Comparison of ENCODE assay signal across 26 mouse cellular contexts in genomic region chr1:23178335-23178974, GRCm38 (mm10).
DNase-seq lines count a peak whose midpoint lies in the region; ATAC-seq and TF ChIP-seq lines count a peak whose summit lies in the region.
"Had no signal": no experiment of that assay in that cellular context is flagged by ENCODE, and none has a peak within 500 bp of the region (broad histone marks: within the 10 kb centered on the region; RNA-seq: fewer than 3 reads in every experiment).

No protein-coding gene starts in this region.

- DNase-seq in forebrain, embryonic 14.5 days (ENCODE audit: low spot score): peak; percentile 4
- DNase-seq in lung, postnatal 25 days (ENCODE audit: low spot score): no peak
- peak; percentile 14 for DNase-seq in ES-CJ7 (ENCODE audit: low read depth, low spot score)
- peak; percentile 2 for DNase-seq in ZHBTc4 (ENCODE audit: low read depth, low spot score)
- DNase-seq in embryonic facial prominence, embryonic 10.5 days (ENCODE audit: low spot score): no peak
- no peak for DNase-seq in heart, adult 2 months
- DNase-seq: adrenal gland, postnatal 10 days; adrenal gland, postnatal 36 days; cerebellum, adult 18-20 months; cerebellum, adult 9-10 months; cerebellum, postnatal 14 days; forebrain, postnatal 0 days; gastrocnemius, postnatal 25 days; heart, postnatal 36 days had no signal

- TF ChIP-seq EP300 in heart, adult 2 months (IDR thresholded peaks at IDR 0.05; ENCODE audit: insufficient read depth, low read depth, low read length): no peak

- H3K9ac ChIP-seq in forebrain, embryonic 14.5 days (ENCODE audit: low read length): no peak overlapping the region
- H3K9ac ChIP-seq in forebrain, embryonic 16.5 days (replicated peaks; ENCODE audit: low read depth, low read length): no peak overlapping the region
- H3K9ac ChIP-seq in lung, embryonic 15.5 days: no peak overlapping the region
- H3K9ac ChIP-seq in heart, adult 2 months (ENCODE audit: low read depth, low read length): no peak overlapping the region
- H3K9ac ChIP-seq: embryonic facial prominence, embryonic 12.5 days; embryonic facial prominence, embryonic 15.5 days; forebrain, embryonic 12.5 days; forebrain, postnatal 0 days; hindbrain, embryonic 13.5 days; intestine, embryonic 15.5 days had no signal

- H3K4me3 ChIP-seq in forebrain, embryonic 14.5 days (ENCODE audit: low read depth, low read length): no peak overlapping the region
- no peak overlapping the region for H3K4me3 ChIP-seq in forebrain, embryonic 16.5 days (replicated peaks; ENCODE audit: low read length)
- no peak overlapping the region for H3K4me3 ChIP-seq in lung, embryonic 15.5 days
- no peak overlapping the region for H3K4me3 ChIP-seq in embryonic facial prominence, embryonic 10.5 days
- no peak overlapping the region for H3K4me3 ChIP-seq in heart, adult 2 months
- H3K4me3 ChIP-seq: embryonic facial prominence, embryonic 12.5 days; embryonic facial prominence, embryonic 15.5 days; erythroblast, embryonic 14.5 days; forebrain, embryonic 12.5 days; hindbrain, embryonic 10.5 days; hindbrain, embryonic 13.5 days; intestine, embryonic 15.5 days had no signal

- H3K4me2 ChIP-seq in forebrain, embryonic 14.5 days (ENCODE audit: low read length): no peak overlapping the region
- H3K4me2 ChIP-seq in forebrain, embryonic 16.5 days (ENCODE audit: low read length): no peak overlapping the region
- H3K4me2 ChIP-seq in lung, embryonic 15.5 days: no peak overlapping the region
- H3K4me2 ChIP-seq: embryonic facial prominence, embryonic 12.5 days; embryonic facial prominence, embryonic 15.5 days; forebrain, embryonic 12.5 days; heart, embryonic 11.5 days; hindbrain, embryonic 13.5 days; intestine, embryonic 15.5 days had no signal

- no peak overlapping the region for H3K27ac ChIP-seq in forebrain, embryonic 14.5 days (ENCODE audit: low read depth, low read length)
- no peak overlapping the region for H3K27ac ChIP-seq in forebrain, embryonic 16.5 days (ENCODE audit: low read length)
- H3K27ac ChIP-seq in lung, embryonic 15.5 days: peak overlapping the region; percentile 70
- H3K27ac ChIP-seq in embryonic facial prominence, embryonic 10.5 days (replicated peaks): no peak overlapping the region
- no peak overlapping the region for H3K27ac ChIP-seq in heart, adult 2 months
- H3K27ac ChIP-seq: embryonic facial prominence, embryonic 12.5 days; embryonic facial prominence, embryonic 15.5 days; forebrain, embryonic 12.5 days; hindbrain, embryonic 10.5 days; hindbrain, embryonic 13.5 days; intestine, embryonic 15.5 days had no signal

- TF ChIP-seq POLR2A in heart, adult 2 months (IDR thresholded peaks at IDR 0.05; ENCODE audit: insufficient read depth, low read depth, low read length): no peak

- H3K4me1 ChIP-seq in forebrain, embryonic 14.5 days (ENCODE audit: control insufficient read depth, insufficient read depth, low read length): no peaks in the 10 kb centered on the region
- no peaks in the 10 kb centered on the region for H3K4me1 ChIP-seq in forebrain, embryonic 16.5 days (replicated peaks; ENCODE audit: control insufficient read depth, insufficient read depth, low read length)
- H3K4me1 ChIP-seq in lung, embryonic 15.5 days: peaks cover 19% of the 10 kb centered on the region; the same call in 1 of the 2 replicates
- H3K4me1 ChIP-seq in embryonic facial prominence, embryonic 10.5 days: no peaks in the 10 kb centered on the region
- peaks cover 1% of the 10 kb centered on the region for H3K4me1 ChIP-seq in heart, adult 2 months (ENCODE audit: control insufficient read depth, insufficient read depth, low read length)
- H3K4me1 ChIP-seq: embryonic facial prominence, embryonic 12.5 days; forebrain, embryonic 12.5 days; hindbrain, embryonic 10.5 days; hindbrain, embryonic 13.5 days had no signal

- no peaks in the 10 kb centered on the region for H3K79me2 ChIP-seq in heart, adult 2 months (replicated peaks; ENCODE audit: control insufficient read depth, insufficient read depth, low read length)

- no peaks in the 10 kb centered on the region for H3K27me3 ChIP-seq in forebrain, embryonic 14.5 days (replicated peaks; ENCODE audit: control insufficient read depth, insufficient read depth, low read length)
- no peaks in the 10 kb centered on the region for H3K27me3 ChIP-seq in forebrain, embryonic 16.5 days (replicated peaks; ENCODE audit: control insufficient read depth, insufficient read depth, low read length)
- no peaks in the 10 kb centered on the region for H3K27me3 ChIP-seq in lung, embryonic 15.5 days
- H3K27me3 ChIP-seq in embryonic facial prominence, embryonic 10.5 days (replicated peaks; ENCODE audit: low read depth, poor library complexity, severe bottlenecking): no peaks in the 10 kb centered on the region
- no peaks in the 10 kb centered on the region for H3K27me3 ChIP-seq in heart, adult 2 months (ENCODE audit: control insufficient read depth, insufficient read depth, low read length)
- H3K27me3 ChIP-seq: embryonic facial prominence, embryonic 12.5 days; embryonic facial prominence, embryonic 15.5 days; forebrain, embryonic 12.5 days; hindbrain, embryonic 13.5 days; intestine, embryonic 15.5 days had no signal

- no peak for TF ChIP-seq CTCF in heart, adult 2 months (IDR thresholded peaks at IDR 0.05)

- no peaks in the 10 kb centered on the region for H3K36me3 ChIP-seq in forebrain, embryonic 14.5 days (ENCODE audit: control insufficient read depth, insufficient read depth, low read length)
- H3K36me3 ChIP-seq in forebrain, embryonic 16.5 days (ENCODE audit: control insufficient read depth, insufficient read depth): no peaks in the 10 kb centered on the region
- H3K36me3 ChIP-seq in lung, embryonic 15.5 days: no peaks in the 10 kb centered on the region
- no peaks in the 10 kb centered on the region for H3K36me3 ChIP-seq in embryonic facial prominence, embryonic 10.5 days (replicated peaks)
- peaks cover 3% of the 10 kb centered on the region for H3K36me3 ChIP-seq in heart, adult 2 months (ENCODE audit: control insufficient read depth, insufficient read depth, low read length)
- H3K36me3 ChIP-seq: embryonic facial prominence, embryonic 12.5 days; embryonic facial prominence, embryonic 15.5 days; forebrain, embryonic 12.5 days; G1E; hindbrain, embryonic 10.5 days; hindbrain, embryonic 13.5 days; intestine, embryonic 15.5 days had no signal

- WGBS in forebrain, embryonic 14.5 days: 82% methylated on average over 6 of the region's 6 CpGs
- WGBS in forebrain, embryonic 16.5 days: 66% methylated on average over 6 of the region's 6 CpGs
- 55% methylated on average over 6 of the region's 6 CpGs for WGBS in lung, embryonic 15.5 days
- WGBS in embryonic facial prominence, embryonic 10.5 days: 89% methylated on average over 6 of the region's 6 CpGs
- WGBS in heart, adult 2 months: 75% methylated on average over 6 of the region's 6 CpGs

- ATAC-seq in forebrain, embryonic 14.5 days: no peak
- no peak for ATAC-seq in forebrain, embryonic 16.5 days
- ATAC-seq in lung, embryonic 15.5 days (ENCODE audit: borderline replicate concordance, extremely low read depth, low FRiP score, low TSS enrichment): peak; percentile 70; the same call in 1 of the 2 replicates
- ATAC-seq: forebrain, postnatal 0 days; hindbrain, embryonic 16.5 days; intestine, embryonic 15.5 days had no signal

- H3K9me3 ChIP-seq in forebrain, embryonic 14.5 days (replicated peaks; ENCODE audit: control insufficient read depth, low read length): no peaks in the 10 kb centered on the region
- no peaks in the 10 kb centered on the region for H3K9me3 ChIP-seq in forebrain, embryonic 16.5 days (ENCODE audit: control insufficient read depth, low read length)
- H3K9me3 ChIP-seq in lung, embryonic 15.5 days: no peaks in the 10 kb centered on the region
- no peaks in the 10 kb centered on the region for H3K9me3 ChIP-seq in embryonic facial prominence, embryonic 10.5 days
- H3K9me3 ChIP-seq: embryonic facial prominence, embryonic 12.5 days; embryonic facial prominence, embryonic 15.5 days; forebrain, embryonic 12.5 days; G1E; hindbrain, embryonic 10.5 days; hindbrain, embryonic 13.5 days; intestine, embryonic 15.5 days had no signal

- intact Hi-C loops in heart, adult 2 months (cut with DNase I): no loop called here

Comparison
In these comparisons a context has a peak if more than half of its experiments do, and no peak if none do; other contexts are left out.
1. DNase-seq: peak in forebrain, embryonic 14.5 days (single experiment), ES-CJ7 (single experiment) and ZHBTc4 (single experiment); none in lung, postnatal 25 days (single experiment), embryonic facial prominence, embryonic 10.5 days (single experiment) and heart, adult 2 months (0 of 2).